Mouse (Mus musculus): ENCODE measurements at regions not wholly inside any gene's neighbourhood (a gene's known extent, or its start where the extent isn't known, plus 50 kb on each side); places are given as distances from the start of the nearest gene placed in this dataset.
A peak's percentile ranks its signal among the peaks of the same experiment; 100 is the strongest.

GRCm38 (mm10) chrX:166932472-166932871 lies 276.6 kb downstream of the Tmsb4x start:
- H3K4me1 ChIP-seq (ENCODE audit: control insufficient read depth, insufficient read depth, low read length): no peaks in the 10 kb centered on the region; the same call in 1 of the 2 replicates
- TF ChIP-seq POLR2A (IDR thresholded peaks at IDR 0.05; ENCODE audit: insufficient read depth, low read depth, low read length) (no peak), CTCF (IDR thresholded peaks at IDR 0.05) (no peak), EP300 (IDR thresholded peaks at IDR 0.05; ENCODE audit: insufficient read depth, low read depth, low read length) (no peak)
- H3K27me3 ChIP-seq (ENCODE audit: control insufficient read depth, insufficient read depth, low read length): no peaks in the 10 kb centered on the region
- H3K36me3 ChIP-seq (ENCODE audit: control insufficient read depth, insufficient read depth, low read length): no peaks in the 10 kb centered on the region
- DNase-seq: no peak
- no peaks in the 10 kb centered on the region for H3K79me2 ChIP-seq (replicated peaks; ENCODE audit: control insufficient read depth, insufficient read depth, low read length)
- H3K4me3 ChIP-seq: no peak overlapping the region
- no peak overlapping the region for H3K9ac ChIP-seq (ENCODE audit: low read depth, low read length)
- intact Hi-C loops (cut with DNase I): no loop called here
- no peak overlapping the region for H3K27ac ChIP-seq

DNA sequence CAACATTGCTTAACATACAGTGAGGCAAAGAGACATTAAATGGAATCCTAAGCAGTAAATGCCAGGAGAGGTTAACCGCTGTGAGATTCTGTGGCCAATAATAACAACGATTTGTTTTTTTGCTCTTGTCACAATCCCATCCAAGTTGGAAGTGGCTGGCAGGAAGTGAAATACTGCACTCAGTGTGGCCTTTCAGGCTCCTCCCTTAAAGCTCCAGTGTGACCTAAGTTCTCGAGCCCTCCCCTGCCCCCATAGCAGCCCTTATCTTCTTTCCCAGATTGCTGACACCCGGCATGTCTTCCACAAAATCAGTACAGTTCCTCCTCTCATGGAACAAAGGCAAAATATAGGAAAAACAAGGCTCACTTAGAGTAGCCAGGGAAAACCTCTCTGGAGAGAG lies 278.1 kb downstream of the Tmsb4x start:
- 28% methylated on average over 4 of the region's 4 CpGs for WGBS
- intact Hi-C loops (cut with DNase I): no loop called here
- DNase-seq: peak in 1 of 2 experiments; percentile 39
- H3K27me3 ChIP-seq (ENCODE audit: control insufficient read depth, insufficient read depth, low read length): no peaks in the 10 kb centered on the region
- no peak overlapping the region for H3K9ac ChIP-seq (ENCODE audit: low read depth, low read length)
- H3K36me3 ChIP-seq (ENCODE audit: control insufficient read depth, insufficient read depth, low read length): no peaks in the 10 kb centered on the region
- TF ChIP-seq EP300 (IDR thresholded peaks at IDR 0.05; ENCODE audit: insufficient read depth, low read depth, low read length) (no peak), POLR2A (IDR thresholded peaks at IDR 0.05; ENCODE audit: insufficient read depth, low read depth, low read length) (no peak), CTCF (IDR thresholded peaks at IDR 0.05) (no peak)
- no peak overlapping the region for H3K4me3 ChIP-seq
- H3K79me2 ChIP-seq (replicated peaks; ENCODE audit: control insufficient read depth, insufficient read depth, low read length): no peaks in the 10 kb centered on the region
- no peaks in the 10 kb centered on the region; the same call in 1 of the 2 replicates for H3K4me1 ChIP-seq (ENCODE audit: control insufficient read depth, insufficient read depth, low read length)
- H3K27ac ChIP-seq: peak overlapping the region; percentile 20; the same call in 1 of the 2 replicates

- Histone ChIP-seq H3K27me3 (ENCODE audit: control insufficient read depth, insufficient read depth, low read length) (no peaks in the 10 kb centered on the region), H3K36me3 (ENCODE audit: control insufficient read depth, insufficient read depth, low read length) (no peaks in the 10 kb centered on the region), H3K27ac (no peak overlapping the region), H3K4me3 (no peak overlapping the region), H3K79me2 (replicated peaks; ENCODE audit: control insufficient read depth, insufficient read depth, low read length) (no peaks in the 10 kb centered on the region), H3K4me1 (ENCODE audit: control insufficient read depth, insufficient read depth, low read length) (no peaks in the 10 kb centered on the region; the same call in 1 of the 2 replicates), H3K9ac (ENCODE audit: low read depth, low read length) (no peak overlapping the region)
- DNase-seq: no peak
- intact Hi-C loops (cut with DNase I): no loop called here
- WGBS: 81% methylated on average over 6 of the region's 6 CpGs
- no peak for TF ChIP-seq EP300 (IDR thresholded peaks at IDR 0.05; ENCODE audit: insufficient read depth, low read depth, low read length)
Observed at GRCm38 (mm10) chrX:166929716-166930420, 279.2 kb downstream of the Tmsb4x start.

DNA sequence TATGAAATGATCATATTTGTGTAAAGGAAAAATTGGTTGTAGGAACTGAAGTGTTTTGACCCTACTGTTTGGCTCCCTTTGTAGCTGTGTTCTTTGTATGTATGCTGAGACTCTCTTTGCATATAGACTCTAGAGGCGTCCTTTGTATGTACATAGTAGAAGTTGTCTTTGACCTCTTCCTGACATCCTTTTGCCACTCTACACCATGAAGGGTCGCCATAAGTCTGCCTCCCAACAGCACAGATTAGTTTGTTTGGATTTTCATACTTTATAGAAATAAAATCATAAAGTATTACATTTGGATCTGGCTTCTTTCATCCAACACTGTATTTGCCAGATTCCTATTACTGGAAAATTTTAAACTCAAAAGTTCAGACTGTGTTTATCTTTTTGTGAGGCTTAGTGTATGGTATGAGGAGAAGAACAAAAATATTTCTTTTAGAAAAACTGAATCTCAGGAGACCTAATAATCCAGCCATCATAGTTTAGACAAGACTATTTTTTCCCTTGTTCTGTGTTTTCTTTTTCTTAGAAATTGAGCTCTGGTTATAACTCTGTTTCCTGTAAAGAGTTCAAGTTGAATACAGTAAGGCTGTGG lies 293.7 kb downstream of the Tmsb4x start:
- Histone ChIP-seq H3K79me2 (replicated peaks; ENCODE audit: control insufficient read depth, insufficient read depth, low read length) (no peaks in the 10 kb centered on the region), H3K36me3 (ENCODE audit: control insufficient read depth, insufficient read depth, low read length) (no peaks in the 10 kb centered on the region), H3K4me1 (ENCODE audit: control insufficient read depth, insufficient read depth, low read length) (no peaks in the 10 kb centered on the region), H3K4me3 (no peak overlapping the region), H3K27me3 (ENCODE audit: control insufficient read depth, insufficient read depth, low read length) (no peaks in the 10 kb centered on the region), H3K9ac (ENCODE audit: low read depth, low read length) (no peak overlapping the region), H3K27ac (no peak overlapping the region)
- TF ChIP-seq CTCF (IDR thresholded peaks at IDR 0.05): no peak
- no peak for TF ChIP-seq POLR2A (IDR thresholded peaks at IDR 0.05; ENCODE audit: insufficient read depth, low read depth, low read length)
- TF ChIP-seq EP300 (IDR thresholded peaks at IDR 0.05; ENCODE audit: insufficient read depth, low read depth, low read length): no peak
- DNase-seq: no peak
- intact Hi-C loops (cut with DNase I): no loop called here
- 51% methylated on average over 2 of the region's 2 CpGs for WGBS

DNA sequence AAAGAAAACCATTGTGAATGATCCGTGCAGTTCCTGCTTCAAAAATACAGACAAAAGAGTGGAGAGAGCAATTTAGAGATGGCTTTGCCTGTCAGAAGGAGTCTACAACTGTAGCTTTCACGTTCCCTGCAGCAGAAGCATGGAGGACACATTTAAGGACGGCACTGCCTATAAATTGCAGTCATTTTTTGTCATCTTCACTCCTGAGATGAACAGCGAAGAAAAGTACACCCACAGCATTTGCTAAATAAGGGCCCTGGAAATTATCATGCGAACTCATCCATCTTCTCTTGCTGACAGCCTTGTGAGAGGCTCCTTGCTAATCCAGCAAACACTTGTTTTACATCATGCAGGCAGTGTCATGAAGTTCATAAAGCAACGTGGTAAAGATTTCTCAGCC lies 302.5 kb downstream of the Tmsb4x start:
- H3K4me1 ChIP-seq (ENCODE audit: control insufficient read depth, insufficient read depth, low read length): no peaks in the 10 kb centered on the region
- 78% methylated on average over 6 of the region's 6 CpGs for WGBS
- H3K27me3 ChIP-seq (ENCODE audit: control insufficient read depth, insufficient read depth, low read length): no peaks in the 10 kb centered on the region
- no peak for DNase-seq
- intact Hi-C loops (cut with DNase I): no loop called here
- no peak overlapping the region for H3K4me3 ChIP-seq
- H3K27ac ChIP-seq: no peak overlapping the region
- no peaks in the 10 kb centered on the region for H3K36me3 ChIP-seq (ENCODE audit: control insufficient read depth, insufficient read depth, low read length)
- no peak overlapping the region for H3K9ac ChIP-seq (ENCODE audit: low read depth, low read length)
- no peak for TF ChIP-seq CTCF (IDR thresholded peaks at IDR 0.05)
- TF ChIP-seq POLR2A (IDR thresholded peaks at IDR 0.05; ENCODE audit: insufficient read depth, low read depth, low read length): no peak
- TF ChIP-seq EP300 (IDR thresholded peaks at IDR 0.05; ENCODE audit: insufficient read depth, low read depth, low read length): no peak
- H3K79me2 ChIP-seq (replicated peaks; ENCODE audit: control insufficient read depth, insufficient read depth, low read length): no peaks in the 10 kb centered on the region

- no peak for DNase-seq
- no peak for TF ChIP-seq EP300 (IDR thresholded peaks at IDR 0.05; ENCODE audit: insufficient read depth, low read depth, low read length)
- no peak for TF ChIP-seq CTCF (IDR thresholded peaks at IDR 0.05)
- TF ChIP-seq POLR2A (IDR thresholded peaks at IDR 0.05; ENCODE audit: insufficient read depth, low read depth, low read length): no peak
- H3K4me3 ChIP-seq: no peak overlapping the region
- H3K36me3 ChIP-seq (ENCODE audit: control insufficient read depth, insufficient read depth, low read length): no peaks in the 10 kb centered on the region
- no peak overlapping the region for H3K9ac ChIP-seq (ENCODE audit: low read depth, low read length)
- H3K79me2 ChIP-seq (replicated peaks; ENCODE audit: control insufficient read depth, insufficient read depth, low read length): no peaks in the 10 kb centered on the region
- no peaks in the 10 kb centered on the region for H3K27me3 ChIP-seq (ENCODE audit: control insufficient read depth, insufficient read depth, low read length)
- no peaks in the 10 kb centered on the region for H3K4me1 ChIP-seq (ENCODE audit: control insufficient read depth, insufficient read depth, low read length)
- no peak overlapping the region for H3K27ac ChIP-seq
- intact Hi-C loops (cut with DNase I): no loop called here
- WGBS: 64% methylated on average over 6 of the region's 6 CpGs
Observed at GRCm38 (mm10) chrX:166900761-166901160, 308.4 kb downstream of the Tmsb4x start.
